Mouse (Mus musculus) neural tube, embryonic 15.5 days (tissue): ENCODE measurements around the gene Lrrc7. TPM values are rescaled to one million over a fixed set of nuclear protein-coding genes. Genes with fewer than 3 reads are reported as not detected.
A peak's percentile ranks its signal among the peaks of the same experiment; 100 is the strongest.

Source experiments
- ATAC-seq: fragments of 200-750 bp; cut with Nextera tagmentation; 2 replicates; pipeline ENCODE4 v1.8.0; 2017; ENCODE audit warnings: mild to moderate bottlenecking, moderate TSS enrichment, moderate library complexity; ENCODE audit not compliant: low FRiP score
- H3K27ac ChIP-seq: fragments of 300-500 bp; sonication (generic); replicated peaks from 2 replicates; pipeline ENCODE4 v1.5.1; 2015; ENCODE audit warnings: mild to moderate bottlenecking, inconsistent platforms
- H3K27me3 ChIP-seq: fragments of 300-500 bp; sonication (generic); replicated peaks from 2 replicates; pipeline ENCODE4 v1.6.1; 2015; ENCODE audit warnings: inconsistent platforms
- H3K36me3 ChIP-seq: fragments of 300-500 bp; sonication (generic); 2 replicates; pipeline ENCODE4 v1.6.1; 2015; ENCODE audit warnings: inconsistent platforms
- H3K4me1 ChIP-seq: fragments of 300-500 bp; sonication (generic); 2 replicates; pipeline ENCODE4 v1.6.1; 2015; ENCODE audit warnings: inconsistent platforms
- H3K4me2 ChIP-seq: fragments of 300-500 bp; sonication (generic); 2 replicates; pipeline ENCODE4 v1.6.1; 2015; ENCODE audit warnings: inconsistent platforms, mild to moderate bottlenecking, moderate library complexity
- H3K4me3 ChIP-seq: fragments of 300-500 bp; sonication (generic); replicated peaks from 2 replicates; pipeline ENCODE4 v1.5.1; 2015; ENCODE audit warnings: mild to moderate bottlenecking, inconsistent platforms
- H3K9ac ChIP-seq: fragments of 300-500 bp; sonication (generic); replicated peaks from 2 replicates; pipeline ENCODE4 v1.6.1; 2015; ENCODE audit warnings: mild to moderate bottlenecking, inconsistent platforms
- H3K9me3 ChIP-seq: fragments of 300-500 bp; sonication (generic); replicated peaks from 2 replicates; pipeline ENCODE4 v1.6.1; 2016; ENCODE audit warnings: inconsistent platforms
- WGBS: fragments of 180-500 bp; shearing (Covaris S2); methylation state at CpG from one replicate; pipeline ENCODE4 v1.1.7; 2015; ENCODE audit warnings: mixed read lengths; 5-methylcytosine and 5-hydroxymethylcytosine counted together
- polyA plus RNA-seq: library from polyadenylated mRNA; unstranded; fragments of >200 nt; fragmentation: Nextera tagmentation; extraction: Ambion mirVana; gene quantifications from 2 replicates; pipeline ENCODE4 v1.2.1, GENCODE M21; 2015

Lrrc7 gene
- polyA plus RNA-seq, 1 experiment from 2014 or later, result 14.3 TPM

DNA sequence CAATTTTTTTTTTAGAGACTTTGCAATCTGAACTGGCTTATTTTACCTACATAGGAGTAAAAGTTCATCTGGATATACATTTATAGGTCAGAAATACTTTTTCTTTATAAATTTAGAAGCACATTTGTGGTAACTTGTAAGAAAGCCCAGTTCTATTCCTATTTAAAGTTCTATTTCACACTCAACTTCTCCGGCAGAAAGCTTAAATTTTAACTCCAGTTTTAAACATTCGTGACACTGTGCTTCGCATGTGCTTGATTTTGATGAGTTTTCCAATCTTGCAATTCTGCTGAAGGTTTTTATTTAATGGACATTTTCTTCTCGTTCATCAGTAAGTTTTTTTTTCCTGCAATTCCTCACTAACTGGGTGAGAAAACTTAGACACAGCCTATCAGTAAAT, 205.8 kb downstream of the Lrrc7 start:
- 93% methylated on average over 4 of the region's 4 CpGs for WGBS

DNA sequence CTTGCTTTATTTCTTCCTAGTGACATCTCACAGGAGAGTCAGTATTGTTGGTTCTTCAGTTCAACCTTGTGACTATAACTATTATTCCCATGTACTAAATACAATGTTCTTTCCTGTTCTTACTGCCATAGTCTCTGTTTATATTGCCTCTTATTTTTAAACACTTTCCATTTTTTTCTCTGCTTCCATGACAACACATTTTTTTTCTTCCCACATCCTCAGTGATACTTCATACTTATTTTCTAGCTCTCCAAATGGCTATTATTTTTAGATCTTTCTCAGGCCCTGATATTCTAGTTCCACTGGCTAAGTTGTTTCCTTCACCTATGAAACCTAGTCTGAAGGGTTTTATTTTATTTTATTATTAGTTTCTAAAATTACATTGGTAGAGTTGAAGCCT, 221.2 kb downstream of the Lrrc7 start:
- ATAC-seq, result no peak
- no peak overlapping the region for H3K4me2 ChIP-seq
- H3K9me3 ChIP-seq, result no peaks in the 10 kb centered on the region
- H3K9ac ChIP-seq, result no peak overlapping the region
- H3K27ac ChIP-seq, result no peak overlapping the region
- H3K36me3 ChIP-seq, result no peaks in the 10 kb centered on the region
- H3K4me3 ChIP-seq, result no peak overlapping the region
- no peaks in the 10 kb centered on the region for H3K4me1 ChIP-seq
- no peaks in the 10 kb centered on the region for H3K27me3 ChIP-seq

More for the DNA sequence above, 205.8 kb downstream of the Lrrc7 start:
- Histone ChIP-seq H3K27me3 (no peaks in the 10 kb centered on the region), H3K36me3 (peaks cover 6% of the 10 kb centered on the region; the same call in 1 of the 2 replicates), H3K4me2 (no peak overlapping the region), H3K9ac (no peak overlapping the region), H3K27ac (no peak overlapping the region), H3K4me3 (no peak overlapping the region), H3K4me1 (no peaks in the 10 kb centered on the region), H3K9me3 (no peaks in the 10 kb centered on the region)
- no peak for ATAC-seq

DNA sequence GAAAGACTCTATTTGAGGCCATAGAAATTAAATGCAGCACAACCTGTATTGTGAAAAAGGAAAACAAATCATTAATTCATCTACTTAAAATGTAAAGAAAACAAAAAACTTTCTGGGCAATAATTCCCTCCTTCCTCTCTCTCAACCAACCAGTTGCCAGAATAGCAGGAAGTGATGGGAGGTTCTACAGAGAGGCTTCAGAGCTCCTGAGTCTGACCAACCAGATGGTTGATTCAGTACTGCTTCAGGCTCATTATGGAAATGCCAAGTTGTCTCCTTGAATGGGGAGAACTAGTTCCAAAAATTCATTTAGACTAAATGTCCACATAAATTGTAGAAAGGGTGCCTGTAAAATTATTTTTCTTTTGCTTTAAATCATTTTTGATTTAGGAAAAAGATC, 231.9 kb downstream of the Lrrc7 start:
- ATAC-seq, result no peak

DNA sequence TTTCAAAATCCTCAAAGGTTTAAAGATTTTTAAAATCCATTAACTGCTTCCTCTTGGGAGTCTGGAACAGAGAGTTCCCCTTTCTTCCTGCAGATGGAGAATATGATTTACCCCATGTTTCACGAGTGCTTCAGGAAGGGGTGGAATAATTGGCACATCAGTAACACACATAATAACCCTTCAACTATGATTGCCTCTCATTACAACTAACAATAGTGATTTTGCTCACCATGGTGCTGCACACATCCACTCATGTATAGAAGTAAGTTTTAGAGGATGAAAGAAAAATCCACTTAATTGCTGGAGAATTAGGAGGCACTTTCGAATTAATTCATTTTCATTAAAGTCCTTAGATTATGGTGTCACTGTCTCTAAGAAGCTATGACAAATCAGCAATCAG, 251.6 kb downstream of the Lrrc7 start:
- no peaks in the 10 kb centered on the region for H3K9me3 ChIP-seq
- no peaks in the 10 kb centered on the region for H3K27me3 ChIP-seq
- no peak for ATAC-seq
- H3K27ac ChIP-seq, result no peak overlapping the region
- no peaks in the 10 kb centered on the region; the same call in 1 of the 2 replicates for H3K4me1 ChIP-seq
- H3K4me2 ChIP-seq, result no peak overlapping the region
- WGBS, result 54% methylated on average over 2 of the region's 2 CpGs
- no peak overlapping the region for H3K9ac ChIP-seq
- H3K36me3 ChIP-seq, result no peaks in the 10 kb centered on the region
- no peak overlapping the region for H3K4me3 ChIP-seq

More for the DNA sequence above, 231.9 kb downstream of the Lrrc7 start:
- no peak overlapping the region for H3K27ac ChIP-seq
- H3K4me2 ChIP-seq, result no peak overlapping the region
- H3K27me3 ChIP-seq, result no peaks in the 10 kb centered on the region
- no peak overlapping the region for H3K4me3 ChIP-seq
- no peak overlapping the region for H3K9ac ChIP-seq
- no peaks in the 10 kb centered on the region for H3K9me3 ChIP-seq
- H3K36me3 ChIP-seq, result no peaks in the 10 kb centered on the region
- no peaks in the 10 kb centered on the region for H3K4me1 ChIP-seq

DNA sequence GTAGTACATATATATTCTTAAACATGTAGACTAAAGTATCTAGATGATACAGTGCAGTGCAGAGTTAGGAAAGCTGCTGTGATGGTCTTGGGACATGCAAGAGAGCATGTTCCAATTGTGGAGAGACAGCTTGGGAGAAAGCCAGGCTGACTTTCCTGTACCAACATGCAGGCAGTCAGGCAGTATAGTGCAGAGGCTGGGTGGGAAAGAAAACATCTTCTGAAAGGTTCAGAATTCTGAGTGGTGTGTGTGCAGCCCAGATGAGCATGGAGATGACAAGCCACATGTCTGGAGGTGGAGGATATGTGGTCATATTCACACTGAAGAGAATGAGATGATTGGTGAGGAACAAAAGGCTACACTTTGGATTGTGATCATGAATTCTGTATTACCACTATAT, 254.6 kb downstream of the Lrrc7 start:
- no peak overlapping the region for H3K27ac ChIP-seq
- H3K4me1 ChIP-seq, result no peaks in the 10 kb centered on the region
- no peak for ATAC-seq
- no peaks in the 10 kb centered on the region for H3K36me3 ChIP-seq
- H3K4me2 ChIP-seq, result no peak overlapping the region
- H3K4me3 ChIP-seq, result no peak overlapping the region
- no peaks in the 10 kb centered on the region for H3K27me3 ChIP-seq
- no peak overlapping the region for H3K9ac ChIP-seq
- H3K9me3 ChIP-seq, result no peaks in the 10 kb centered on the region

DNA sequence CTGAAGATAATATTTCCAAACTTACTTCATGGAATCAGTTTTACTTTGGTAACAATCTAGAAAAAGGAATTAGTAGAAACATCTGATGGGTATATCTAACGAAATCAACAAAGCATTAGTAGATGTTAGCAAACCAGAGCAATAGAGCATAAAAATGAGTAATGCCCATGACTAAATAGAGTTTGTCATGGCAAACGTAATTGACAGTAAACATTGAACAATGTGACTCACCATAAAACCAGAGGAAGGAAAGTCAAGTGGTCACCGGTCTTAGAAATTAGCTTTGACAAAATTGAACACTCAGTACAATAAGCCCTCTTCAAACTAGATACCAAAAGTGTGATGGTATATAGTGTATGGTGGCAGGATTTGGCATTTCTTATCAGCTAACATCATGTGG, 263.3 kb downstream of the Lrrc7 start:
- no peak for ATAC-seq
- Histone ChIP-seq H3K4me2 (no peak overlapping the region), H3K27ac (no peak overlapping the region), H3K9ac (no peak overlapping the region), H3K36me3 (no peaks in the 10 kb centered on the region), H3K4me1 (no peaks in the 10 kb centered on the region), H3K27me3 (no peaks in the 10 kb centered on the region), H3K9me3 (no peaks in the 10 kb centered on the region), H3K4me3 (no peak overlapping the region)
- 76% methylated on average over 3 of the region's 3 CpGs for WGBS

DNA sequence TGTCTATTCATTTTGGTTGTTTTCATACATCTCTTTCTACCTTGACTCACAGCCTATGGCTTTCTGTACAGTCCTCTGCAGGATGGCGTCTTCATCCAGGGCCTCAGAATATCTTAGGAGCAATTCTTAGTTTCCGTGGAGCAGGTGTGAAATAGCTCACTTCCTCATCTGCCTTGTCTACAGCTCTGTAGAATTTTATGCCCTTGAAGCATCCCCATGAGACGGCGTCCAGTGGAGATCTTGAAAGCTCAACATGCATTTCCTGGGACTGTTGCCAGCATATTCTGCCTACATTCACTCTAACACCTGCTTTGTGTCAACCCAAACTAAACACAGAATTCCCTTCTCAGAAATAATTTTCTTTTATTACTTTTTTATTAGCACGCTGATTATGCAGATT, 267.0 kb downstream of the Lrrc7 start:
- peak; percentile 53; the same call in 1 of the 2 replicates for ATAC-seq
- H3K27me3 ChIP-seq, result no peaks in the 10 kb centered on the region
- H3K27ac ChIP-seq, result no peak overlapping the region
- H3K9ac ChIP-seq, result no peak overlapping the region
- no peak overlapping the region for H3K4me3 ChIP-seq
- no peaks in the 10 kb centered on the region for H3K9me3 ChIP-seq
- H3K36me3 ChIP-seq, result no peaks in the 10 kb centered on the region
- H3K4me1 ChIP-seq, result no peaks in the 10 kb centered on the region
- WGBS, result 52% methylated on average over 5 of the region's 5 CpGs
- H3K4me2 ChIP-seq, result no peak overlapping the region

DNA sequence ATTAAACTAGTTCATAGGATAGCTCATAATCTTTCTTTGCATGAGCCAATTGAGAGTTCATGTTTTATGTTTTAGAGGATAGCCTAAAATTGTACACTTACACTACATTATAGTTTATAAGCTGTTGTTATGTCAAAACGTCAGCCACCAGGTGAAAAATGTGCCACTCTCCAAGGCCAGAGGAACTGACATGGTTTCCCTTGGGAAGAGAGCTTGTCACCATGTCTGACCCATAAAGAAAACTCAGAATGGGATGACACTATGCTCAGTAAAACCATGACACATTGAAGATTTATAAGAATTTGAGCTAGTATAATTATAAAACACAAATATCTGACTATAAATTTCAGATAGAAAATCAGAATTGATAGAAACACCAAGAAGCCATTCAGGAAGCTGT, 277.6 kb downstream of the Lrrc7 start:
- H3K36me3 ChIP-seq, result no peaks in the 10 kb centered on the region
- no peak overlapping the region for H3K9ac ChIP-seq
- ATAC-seq, result no peak
- no peak overlapping the region for H3K4me2 ChIP-seq
- no peaks in the 10 kb centered on the region for H3K27me3 ChIP-seq
- peaks cover 3% of the 10 kb centered on the region for H3K4me1 ChIP-seq
- H3K4me3 ChIP-seq, result no peak overlapping the region
- H3K9me3 ChIP-seq, result no peaks in the 10 kb centered on the region
- H3K27ac ChIP-seq, result no peak overlapping the region
- WGBS, result 43% methylated on average over 1 of the region's 1 CpGs

DNA sequence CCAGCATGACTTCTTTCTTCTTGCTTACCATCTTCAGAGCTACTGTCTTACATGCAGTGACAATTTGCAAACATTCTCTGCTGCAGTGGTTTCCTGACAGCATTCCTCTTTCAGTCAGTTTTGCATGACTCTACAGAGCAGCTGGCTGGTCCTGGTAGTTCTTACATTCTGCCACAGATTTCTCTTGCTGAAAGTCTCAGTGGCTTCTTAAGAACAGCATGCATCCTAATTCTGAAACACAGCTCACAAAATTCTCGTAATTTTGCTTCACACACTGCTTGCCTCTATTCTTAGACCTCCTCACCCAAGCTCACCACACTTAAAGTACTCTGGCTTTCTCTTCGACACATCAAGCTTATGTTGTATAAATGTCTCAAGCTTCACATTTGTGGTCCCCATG, 283.4 kb downstream of the Lrrc7 start:
- Histone ChIP-seq H3K9me3 (no peaks in the 10 kb centered on the region), H3K36me3 (no peaks in the 10 kb centered on the region), H3K4me2 (no peak overlapping the region), H3K4me3 (no peak overlapping the region), H3K9ac (no peak overlapping the region), H3K27ac (no peak overlapping the region), H3K4me1 (no peaks in the 10 kb centered on the region), H3K27me3 (no peaks in the 10 kb centered on the region)
- 84% methylated on average over 2 of the region's 2 CpGs for WGBS
- ATAC-seq, result no peak

DNA sequence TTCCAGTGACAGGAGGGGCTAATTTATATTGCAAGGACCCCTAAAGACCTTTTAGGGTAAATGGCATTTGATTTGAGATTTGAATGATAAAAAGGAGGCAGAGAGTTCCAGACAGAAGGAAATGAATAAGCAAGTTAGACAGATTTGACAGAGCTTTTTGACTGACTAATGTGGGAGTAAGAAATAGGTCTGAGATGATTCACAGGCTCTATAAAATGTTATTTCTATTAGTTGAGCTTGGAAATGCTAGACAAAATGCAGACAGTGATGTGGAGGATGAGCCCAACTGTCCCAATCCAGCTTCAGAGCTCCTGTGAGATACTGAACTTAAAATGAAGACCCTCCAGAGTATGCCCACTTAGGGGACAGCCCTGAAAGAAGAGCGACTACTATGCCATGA, 289.3 kb downstream of the Lrrc7 start:
- no peak for ATAC-seq
- Histone ChIP-seq H3K36me3 (no peaks in the 10 kb centered on the region), H3K4me3 (no peak overlapping the region), H3K27ac (no peak overlapping the region), H3K9ac (no peak overlapping the region), H3K27me3 (no peaks in the 10 kb centered on the region), H3K4me1 (no peaks in the 10 kb centered on the region), H3K9me3 (no peaks in the 10 kb centered on the region), H3K4me2 (no peak overlapping the region)
- 95% methylated on average over 1 of the region's 1 CpGs for WGBS

DNA sequence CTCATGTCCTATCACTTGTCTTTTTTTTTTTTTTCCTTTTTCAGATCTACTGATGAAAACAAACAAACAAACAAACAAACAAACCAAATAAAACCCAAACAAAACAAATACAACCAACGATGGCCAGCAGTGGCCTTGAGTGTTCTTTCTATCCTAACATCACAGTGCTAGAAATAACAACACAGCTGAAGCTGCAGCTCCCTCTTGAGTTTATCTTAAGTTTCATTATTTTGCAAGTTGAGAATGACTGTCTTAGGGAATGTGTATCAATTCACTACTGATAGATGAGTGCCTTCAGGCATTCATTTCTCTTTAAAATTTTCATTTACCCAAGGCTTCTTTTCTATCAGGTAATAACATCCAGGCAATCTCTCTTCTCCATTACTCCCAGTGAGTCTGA, 291.1 kb downstream of the Lrrc7 start:
- no peak overlapping the region for H3K4me2 ChIP-seq
- H3K36me3 ChIP-seq, result no peaks in the 10 kb centered on the region
- ATAC-seq, result no peak
- no peaks in the 10 kb centered on the region for H3K9me3 ChIP-seq
- H3K4me3 ChIP-seq, result no peak overlapping the region
- H3K27ac ChIP-seq, result no peak overlapping the region
- H3K4me1 ChIP-seq, result no peaks in the 10 kb centered on the region
- no peaks in the 10 kb centered on the region for H3K27me3 ChIP-seq
- H3K9ac ChIP-seq, result no peak overlapping the region
- WGBS, result 60% methylated on average over 1 of the region's 1 CpGs

DNA sequence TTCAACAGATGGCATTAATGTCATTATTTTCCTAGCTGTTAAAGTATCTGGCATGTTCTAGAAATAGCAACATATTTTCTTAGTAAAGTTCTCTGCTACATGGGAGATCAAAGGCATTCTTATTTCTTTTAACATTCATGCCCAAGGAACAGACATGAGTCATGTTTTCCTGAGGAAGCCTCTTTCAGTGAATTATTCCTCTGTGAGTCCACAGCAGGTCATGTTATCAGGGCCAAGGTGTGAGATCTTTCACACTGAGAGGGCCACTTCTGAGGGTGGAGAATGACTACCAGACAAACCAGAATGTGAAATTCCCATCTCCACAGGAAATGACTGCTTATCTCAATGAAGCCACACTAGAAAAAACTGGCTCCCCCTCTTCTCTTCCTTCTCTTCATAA, 309.4 kb downstream of the Lrrc7 start:
- Histone ChIP-seq H3K27ac (no peak overlapping the region), H3K4me2 (no peak overlapping the region), H3K9me3 (no peaks in the 10 kb centered on the region), H3K27me3 (no peaks in the 10 kb centered on the region), H3K36me3 (no peaks in the 10 kb centered on the region), H3K4me3 (no peak overlapping the region), H3K4me1 (no peaks in the 10 kb centered on the region), H3K9ac (no peak overlapping the region)
- no peak for ATAC-seq

DNA sequence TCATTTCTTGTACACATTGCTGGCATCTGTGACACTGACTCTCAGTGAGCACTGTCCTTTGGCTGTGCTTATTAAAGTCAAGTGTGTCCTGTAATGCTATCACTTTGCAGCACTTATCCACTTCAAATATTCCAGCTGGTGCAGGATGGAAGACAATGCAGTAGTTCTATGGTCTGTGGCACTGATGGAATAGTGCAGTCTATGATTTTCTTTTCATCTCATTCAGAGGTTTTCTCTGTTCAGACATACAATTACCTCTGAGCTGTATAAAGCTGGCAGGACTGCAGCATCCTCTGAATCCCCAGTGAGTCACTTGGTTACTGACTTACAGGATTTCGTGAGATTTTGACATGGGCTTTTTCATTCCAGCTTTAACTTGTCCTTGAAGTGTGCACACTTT, 314.3 kb downstream of the Lrrc7 start:
- Histone ChIP-seq H3K4me2 (no peak overlapping the region), H3K4me3 (no peak overlapping the region), H3K27me3 (no peaks in the 10 kb centered on the region), H3K4me1 (no peaks in the 10 kb centered on the region), H3K9me3 (no peaks in the 10 kb centered on the region), H3K9ac (no peak overlapping the region), H3K27ac (no peak overlapping the region), H3K36me3 (no peaks in the 10 kb centered on the region)
- WGBS, result 73% methylated on average over 1 of the region's 1 CpGs
- ATAC-seq, result no peak
